Mouse (Mus musculus) MEL (cell line): ENCODE data around the gene Col6a4. TPM values are rescaled to one million over a fixed set of nuclear protein-coding genes. Genes with fewer than 3 reads are reported as not detected.

Experiments used
- DNase-seq: peaks from one replicate; pipeline ENCODE4 v3.0.0; 2011; ENCODE audit warnings: low read depth, low spot score
- H3K27ac ChIP-seq: 2 replicates; pipeline ENCODE4 v1.5.1; 2012; ENCODE audit warnings: low read depth, mild to moderate bottlenecking, control low read depth, low read length, moderate library complexity; ENCODE audit not compliant: control insufficient read depth
- H3K27me3 ChIP-seq, 2 experiments: fragments of 150-350 bp in 1 of 2; sonication (generic) in 1 of 2; 2 replicates each; pipeline ENCODE4 v1.6.1; 2012; ENCODE audit warnings: low read length in 2 of 2, mild to moderate bottlenecking in 2 of 2, improper control_type of control experiment in 1 of 2, moderate library complexity in 1 of 2; ENCODE audit not compliant: insufficient read depth in 2 of 2, control insufficient read depth in 1 of 2
- H3K36me3 ChIP-seq, 2 experiments: 2 replicates each; pipeline ENCODE4 v1.6.1; 2012 to 2014; ENCODE audit warnings: low read length in 2 of 2, improper control_type of control experiment in 1 of 2, inconsistent platforms in 1 of 2, mild to moderate bottlenecking in 1 of 2; ENCODE audit not compliant: insufficient read depth in 2 of 2, control insufficient read depth in 1 of 2
- H3K4me1 ChIP-seq, 2 experiments: fragments of 150-350 bp in 1 of 2; sonication (generic) in 1 of 2; 2 replicates each; pipeline ENCODE4 v1.6.1; 2012; ENCODE audit warnings: low read length in 2 of 2, improper control_type of control experiment in 1 of 2, mild to moderate bottlenecking in 1 of 2; ENCODE audit not compliant: insufficient read depth in 2 of 2, control insufficient read depth in 1 of 2
- H3K4me3 ChIP-seq, 2 experiments: fragments of 150-350 bp in 1 of 2; sonication (generic) in 1 of 2; 2 replicates each; pipeline ENCODE4 v1.5.1; 2012; ENCODE audit warnings: low read depth in 2 of 2, low read length in 2 of 2, mild to moderate bottlenecking in 2 of 2, moderate library complexity in 2 of 2, control low read depth in 1 of 2, improper control_type of control experiment in 1 of 2; ENCODE audit not compliant: control insufficient read depth in 1 of 2, insufficient read depth in 1 of 2
- H3K79me2 ChIP-seq: 2 replicates; pipeline ENCODE4 v1.6.1; 2012; ENCODE audit warnings: mild to moderate bottlenecking, low read length, moderate library complexity; ENCODE audit not compliant: control insufficient read depth, poor library complexity, insufficient read depth
- H3K9ac ChIP-seq: 2 replicates; pipeline ENCODE4 v1.6.1; 2012; ENCODE audit warnings: low read depth, mild to moderate bottlenecking, control low read depth, low read length, moderate library complexity; ENCODE audit not compliant: control insufficient read depth, poor library complexity, severe bottlenecking
- H3K9me3 ChIP-seq: fragments of 150-350 bp; sonication (generic); replicated peaks from 2 replicates; pipeline ENCODE4 v1.6.1; 2012; ENCODE audit warnings: mild to moderate bottlenecking, low read length, improper control_type of control experiment, moderate library complexity; ENCODE audit not compliant: insufficient read depth
- BHLHE40 ChIP-seq: IDR thresholded peaks from 2 replicates; pipeline ENCODE4 v1.6.1; 2012; ENCODE audit warnings: low read depth, mild to moderate bottlenecking, inconsistent platforms, low read length, improper control_type of control experiment, borderline replicate concordance
- CHD1 ChIP-seq: IDR thresholded peaks from 2 replicates; pipeline ENCODE4 v1.6.1; 2012; ENCODE audit warnings: low read depth, mild to moderate bottlenecking, inconsistent platforms, low read length, improper control_type of control experiment
- E2F4 ChIP-seq: IDR thresholded peaks from 2 replicates; pipeline ENCODE4 v1.6.1; 2011; ENCODE audit warnings: low read depth, low read length, improper control_type of control experiment, borderline replicate concordance
- EP300 ChIP-seq, 2 experiments: IDR thresholded peaks; 2 replicates each; pipeline ENCODE4 v1.6.1; 2011; ENCODE audit warnings: improper control_type of control experiment in 2 of 2, low read length in 2 of 2, low read depth in 1 of 2, mild to moderate bottlenecking in 1 of 2
- HCFC1 ChIP-seq: IDR thresholded peaks from 2 replicates; pipeline ENCODE4 v1.6.1; 2012; ENCODE audit warnings: low read depth, mild to moderate bottlenecking, inconsistent platforms, low read length, improper control_type of control experiment, moderate library complexity
- KAT2A ChIP-seq: conservative IDR thresholded peaks from 2 replicates; pipeline ENCODE4 v1.6.1; 2012; ENCODE audit warnings: low read depth, low read length, improper control_type of control experiment, inconsistent platforms
- MAFK ChIP-seq: IDR thresholded peaks from 2 replicates; pipeline ENCODE4 v1.6.1; 2011; ENCODE audit warnings: low read depth, mild to moderate bottlenecking, low read length, improper control_type of control experiment, borderline replicate concordance
- MYB ChIP-seq: IDR thresholded peaks from 2 replicates; pipeline ENCODE4 v1.6.1; 2011; ENCODE audit warnings: mild to moderate bottlenecking, low read depth, low read length, improper control_type of control experiment
- MYC ChIP-seq: IDR thresholded peaks from 2 replicates; pipeline ENCODE4 v1.6.1; 2011; ENCODE audit warnings: low read depth, mild to moderate bottlenecking, low read length, improper control_type of control experiment, moderate library complexity
- NRF1 ChIP-seq: IDR thresholded peaks from 2 replicates; pipeline ENCODE4 v1.6.1; 2014; ENCODE audit warnings: low read depth, mild to moderate bottlenecking, inconsistent platforms, low read length, improper control_type of control experiment, moderate library complexity; ENCODE audit not compliant: poor library complexity, insufficient read depth, severe bottlenecking
- POLR2AphosphoS5 ChIP-seq: IDR thresholded peaks from 2 replicates; pipeline ENCODE4 v1.6.1; 2012; ENCODE audit warnings: low read depth, borderline replicate concordance, mild to moderate bottlenecking, inconsistent platforms, low read length, moderate library complexity, mixed read lengths
- SMC3 ChIP-seq: IDR thresholded peaks from 2 replicates; pipeline ENCODE4 v1.6.1; 2011; ENCODE audit warnings: low read depth, low read length, improper control_type of control experiment
- TBP ChIP-seq: IDR thresholded peaks from 2 replicates; pipeline ENCODE4 v1.8.0; 2011; ENCODE audit warnings: low read depth, low read length, improper control_type of control experiment
- UBTF ChIP-seq: IDR thresholded peaks from 2 replicates; pipeline ENCODE4 v1.6.1; 2012; ENCODE audit warnings: low read depth, mild to moderate bottlenecking, inconsistent platforms, low read length, improper control_type of control experiment, moderate library complexity, borderline replicate concordance; ENCODE audit not compliant: insufficient read depth
- USF1 ChIP-seq: IDR thresholded peaks from 2 replicates; pipeline ENCODE4 v1.6.1; 2014; ENCODE audit warnings: low read depth, mild to moderate bottlenecking, inconsistent platforms, low read length, improper control_type of control experiment, moderate library complexity
- USF2 ChIP-seq, 2 experiments: IDR thresholded peaks; 2 replicates each; pipeline ENCODE4 v1.6.1; 2011 to 2012; ENCODE audit warnings: improper control_type of control experiment in 2 of 2, low read length in 2 of 2, borderline replicate concordance in 1 of 2, inconsistent platforms in 1 of 2, low read depth in 1 of 2, mild to moderate bottlenecking in 1 of 2; ENCODE audit not compliant: insufficient read depth in 1 of 2
- ZKSCAN1 ChIP-seq: IDR thresholded peaks from 2 replicates; pipeline ENCODE4 v1.6.1; 2012; ENCODE audit warnings: low read depth, mild to moderate bottlenecking, inconsistent platforms, low read length, improper control_type of control experiment, moderate library complexity
- ZNF384 ChIP-seq: IDR thresholded peaks from 2 replicates; pipeline ENCODE4 v1.6.1; 2012; ENCODE audit warnings: low read depth, mild to moderate bottlenecking, inconsistent platforms, low read length, improper control_type of control experiment
- polyA plus RNA-seq, 2 experiments: library from polyadenylated mRNA; stranded (reverse) in 1 of 2; unstranded in 1 of 2; fragments of >175 nt in 1 of 2; fragments of >200 nt in 1 of 2; gene quantifications; 2 replicates each; pipeline versions ENCODE4 v1.2.1 to v1.2.4; 2012; ENCODE audit warnings: low replicate concordance in 2 of 2, low read depth in 1 of 2; ENCODE audit not compliant: insufficient read length in 2 of 2, insufficient read depth in 1 of 2, missing spikeins in 1 of 2
- total RNA-seq: library from RNA; depleted of rRNA; stranded (reverse); fragments of 300-350 nt; gene quantifications from 2 replicates; pipeline ENCODE4 v1.2.3, GENCODE M21; 2012; rRNA removed

Gene Col6a4
- total and polyA plus RNA-seq, 3 experiments: not detected

GRCm38 (mm10) chr9:105947577-105947976, 149.0 kb downstream of the Col6a4 start:
- H3K27ac ChIP-seq: no peak overlapping the region
- H3K4me3 ChIP-seq: no peak overlapping the region
- TF ChIP-seq USF2 (IDR thresholded peaks at IDR 0.05; ENCODE audit: borderline replicate concordance in 1 of 2, insufficient read depth in 1 of 2, low read depth in 1 of 2, low read length in 2 of 2) (no peak), CHD1 (no peak), NRF1 (no peak), E2F4 (no peak), TBP (no peak), KAT2A (no peak), POLR2AphosphoS5 (no peak), BHLHE40 (no peak), EP300 (IDR thresholded peaks at IDR 0.05; ENCODE audit: low read depth in 1 of 2, low read length in 2 of 2) (no peak), ZKSCAN1 (no peak), MAFK (no peak), SMC3 (no peak), USF1 (no peak), MYC (no peak), UBTF (no peak), ZNF384 (no peak), HCFC1 (no peak), MYB (no peak)
- TF ChIP-seq, all 39 proteins: peak for 0
- no peaks in the 10 kb centered on the region for H3K79me2 ChIP-seq
- no peak overlapping the region for H3K9ac ChIP-seq
- no peaks in the 10 kb centered on the region for H3K4me1 ChIP-seq
- no peak for DNase-seq
- no peaks in the 10 kb centered on the region for H3K9me3 ChIP-seq
- H3K36me3 ChIP-seq: no peaks in the 10 kb centered on the region
- no peaks in the 10 kb centered on the region for H3K27me3 ChIP-seq

Other genes starting within 250 kb of the Col6a4 start
- gene Col6a5, start 136.1 kb downstream of the Col6a4 start, total RNA-seq: not detected in 2 replicates
- not detected for gene Col6a5, start 136.1 kb downstream of the Col6a4 start, polyA plus RNA-seq
- 3.1 and 3.2 TPM in 2 replicates for gene Glyctk, start 61.4 kb upstream of the Col6a4 start, total RNA-seq
- 1 to 10 TPM in 1 of 2 experiments, not detected in 1; 3.3 TPM for gene Glyctk, start 61.4 kb upstream of the Col6a4 start, polyA plus RNA-seq
- gene Wdr82, start 74.1 kb upstream of the Col6a4 start, total RNA-seq: 72.2 and 78.0 TPM in 2 replicates
- 100 to 1,000 TPM in 1 of 2 experiments, 10 to 100 TPM in 1; 41.7 to 108 TPM for gene Wdr82, start 74.1 kb upstream of the Col6a4 start, polyA plus RNA-seq
- 29.4 and 34.2 TPM in 2 replicates for gene Ppm1m, start 103.0 kb upstream of the Col6a4 start, total RNA-seq
- 10 to 100 TPM in 1 of 2 experiments, not detected in 1; 47.2 TPM for gene Ppm1m, start 103.0 kb upstream of the Col6a4 start, polyA plus RNA-seq
- gene Twf2, start 106.3 kb upstream of the Col6a4 start, total RNA-seq: 63.9 and 66.8 TPM in 2 replicates
- gene Twf2, start 106.3 kb upstream of the Col6a4 start, polyA plus RNA-seq: 100 to 1,000 TPM in 1 of 2 experiments, not detected in 1; 101 TPM
- not detected in 2 replicates for gene Tlr9, start 125.8 kb upstream of the Col6a4 start, total RNA-seq
- not detected for gene Tlr9, start 125.8 kb upstream of the Col6a4 start, polyA plus RNA-seq
- gene Alas1, start 151.9 kb upstream of the Col6a4 start, total RNA-seq: 14.4 and 19.8 TPM in 2 replicates
- 10 to 100 TPM in 1 of 2 experiments, not detected in 1; 15.3 TPM for gene Alas1, start 151.9 kb upstream of the Col6a4 start, polyA plus RNA-seq
- gene Poc1a, start 184.3 kb upstream of the Col6a4 start, total RNA-seq: 33.8 and 37.6 TPM in 2 replicates
- 10 to 100 TPM in 1 of 2 experiments, not detected in 1; 41.3 TPM for gene Poc1a, start 184.3 kb upstream of the Col6a4 start, polyA plus RNA-seq